Mouse (Mus musculus): Measurements from ENCODE around the gene Tigit. TPM values are rescaled to one million over a fixed set of nuclear protein-coding genes. Genes with fewer than 3 reads are reported as not detected.

Tigit gene
- polyA plus RNA-seq, 1 experiment from 2014 or later: not detected

DNA sequence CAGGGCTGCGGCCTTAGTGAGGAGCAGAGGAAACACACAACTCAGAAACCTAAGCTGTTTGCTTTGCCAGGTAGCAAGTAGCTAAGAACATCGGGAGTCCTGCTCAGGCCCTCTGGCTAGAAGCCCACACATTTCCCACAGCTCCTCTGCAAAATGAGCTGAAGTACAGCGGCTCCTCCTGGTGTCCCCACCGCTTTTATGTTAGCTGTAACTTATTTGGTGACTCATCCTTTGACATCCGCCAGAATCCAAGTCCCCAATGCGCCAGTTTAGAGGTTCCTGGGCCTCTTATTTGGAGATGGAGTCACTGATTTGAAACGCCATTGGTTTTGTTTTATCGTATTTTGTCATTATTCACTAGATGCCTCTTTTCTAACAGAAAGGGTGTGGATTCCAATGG lies 36.6 kb upstream of the Tigit start:
- ATAC-seq (ENCODE audit: low FRiP score) (no peak), DNase-seq (ENCODE audit: low spot score) (no peak)
- 87% methylated on average over 8 of the region's 8 CpGs for WGBS

DNA sequence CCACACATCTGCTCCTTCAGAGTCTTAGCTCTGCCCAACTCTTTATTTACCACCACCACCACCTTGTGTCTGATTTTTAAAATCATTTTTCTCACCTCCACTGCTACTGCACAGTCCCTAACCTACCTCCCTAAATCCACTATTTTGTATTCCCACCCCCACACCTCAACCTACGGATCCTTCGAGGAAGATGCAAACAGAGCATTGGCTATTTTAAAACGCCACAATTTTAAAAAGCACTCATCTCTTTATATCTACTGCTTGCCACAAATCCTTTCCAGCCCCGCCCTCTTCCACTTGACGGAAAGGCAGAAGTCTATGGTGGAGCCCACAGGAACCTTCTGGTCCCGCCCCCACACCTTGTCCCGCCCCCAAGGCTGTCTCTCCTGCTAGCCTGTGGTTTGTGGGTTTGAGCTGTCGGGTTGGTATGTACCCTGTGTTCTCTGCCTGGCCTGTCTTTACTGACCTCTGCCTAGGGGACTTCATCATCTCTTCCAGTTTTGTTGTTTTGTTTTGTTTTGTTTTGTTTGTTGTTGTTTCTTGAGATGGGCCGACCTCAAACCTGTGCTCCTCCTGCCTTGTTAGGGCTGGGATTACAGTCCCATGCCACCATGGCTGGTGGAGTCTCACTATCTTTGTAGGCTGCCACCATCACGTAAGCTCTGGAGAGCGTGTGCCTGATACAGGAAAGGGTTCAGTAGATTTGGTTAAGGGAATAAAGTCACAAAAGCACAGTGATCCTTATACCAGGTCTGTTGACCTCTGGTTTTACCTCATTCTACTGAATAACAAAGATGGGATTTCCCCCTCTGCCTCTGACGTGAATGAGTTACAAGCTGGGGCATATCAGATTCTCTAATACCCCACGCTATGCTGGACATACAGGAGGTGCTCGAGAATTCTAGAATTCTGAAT lies 35.0 kb upstream of the Tigit start:
- H3K9me3 ChIP-seq (ENCODE audit: control insufficient read depth, low read length): no peaks in the 10 kb centered on the region
- DNase-seq (ENCODE audit: low spot score): no peak
- H3K4me3 ChIP-seq (replicated peaks; ENCODE audit: low read length): no peak overlapping the region
- no peak for ATAC-seq (ENCODE audit: low FRiP score)
- H3K27me3 ChIP-seq (ENCODE audit: control insufficient read depth, insufficient read depth, low read length): no peaks in the 10 kb centered on the region
- no peaks in the 10 kb centered on the region for H3K36me3 ChIP-seq (replicated peaks; ENCODE audit: control insufficient read depth, insufficient read depth)
- H3K4me1 ChIP-seq (replicated peaks; ENCODE audit: control insufficient read depth, insufficient read depth, low read length): no peaks in the 10 kb centered on the region
- no peak overlapping the region for H3K4me2 ChIP-seq (replicated peaks)
- 87% methylated on average over 14 of the region's 14 CpGs for WGBS
- no peak overlapping the region for H3K27ac ChIP-seq
- H3K9ac ChIP-seq: no peak overlapping the region

More for the DNA sequence above, 36.6 kb upstream of the Tigit start:
- Histone ChIP-seq H3K4me3 (replicated peaks; ENCODE audit: low read length) (no peak overlapping the region), H3K27me3 (ENCODE audit: control insufficient read depth, insufficient read depth, low read length) (no peaks in the 10 kb centered on the region), H3K27ac (no peak overlapping the region), H3K9ac (no peak overlapping the region), H3K4me1 (replicated peaks; ENCODE audit: control insufficient read depth, insufficient read depth, low read length) (no peaks in the 10 kb centered on the region), H3K36me3 (replicated peaks; ENCODE audit: control insufficient read depth, insufficient read depth) (no peaks in the 10 kb centered on the region), H3K4me2 (replicated peaks) (no peak overlapping the region), H3K9me3 (ENCODE audit: control insufficient read depth, low read length) (no peaks in the 10 kb centered on the region)

DNA sequence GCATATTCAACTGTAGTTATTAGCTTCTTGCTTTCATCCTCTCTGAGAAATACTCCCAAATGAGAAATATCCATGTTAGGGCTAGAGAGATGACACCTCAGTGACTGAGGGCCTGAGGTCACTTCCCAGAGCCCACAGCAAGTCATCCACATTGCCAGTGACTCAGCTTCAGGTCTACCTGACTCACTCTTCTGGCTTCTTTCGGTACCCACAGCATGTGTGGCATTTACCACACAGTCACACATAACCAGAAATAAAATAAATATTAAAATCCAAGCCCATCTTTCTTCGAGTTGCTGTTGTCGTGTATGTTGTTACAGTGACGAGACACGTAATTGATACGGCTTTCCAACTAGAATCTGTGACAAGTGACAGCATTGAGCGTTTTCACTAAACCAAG lies 33.8 kb upstream of the Tigit start:
- WGBS: 93% methylated on average over 7 of the region's 7 CpGs
- Histone ChIP-seq H3K27me3 (ENCODE audit: control insufficient read depth, insufficient read depth, low read length) (no peaks in the 10 kb centered on the region), H3K36me3 (replicated peaks; ENCODE audit: control insufficient read depth, insufficient read depth) (no peaks in the 10 kb centered on the region), H3K4me2 (replicated peaks) (no peak overlapping the region), H3K27ac (no peak overlapping the region), H3K9ac (no peak overlapping the region), H3K4me1 (replicated peaks; ENCODE audit: control insufficient read depth, insufficient read depth, low read length) (no peaks in the 10 kb centered on the region), H3K9me3 (ENCODE audit: control insufficient read depth, low read length) (no peaks in the 10 kb centered on the region), H3K4me3 (replicated peaks; ENCODE audit: low read length) (no peak overlapping the region)
- ATAC-seq (ENCODE audit: low FRiP score) (no peak), DNase-seq (ENCODE audit: low spot score) (no peak)

DNA sequence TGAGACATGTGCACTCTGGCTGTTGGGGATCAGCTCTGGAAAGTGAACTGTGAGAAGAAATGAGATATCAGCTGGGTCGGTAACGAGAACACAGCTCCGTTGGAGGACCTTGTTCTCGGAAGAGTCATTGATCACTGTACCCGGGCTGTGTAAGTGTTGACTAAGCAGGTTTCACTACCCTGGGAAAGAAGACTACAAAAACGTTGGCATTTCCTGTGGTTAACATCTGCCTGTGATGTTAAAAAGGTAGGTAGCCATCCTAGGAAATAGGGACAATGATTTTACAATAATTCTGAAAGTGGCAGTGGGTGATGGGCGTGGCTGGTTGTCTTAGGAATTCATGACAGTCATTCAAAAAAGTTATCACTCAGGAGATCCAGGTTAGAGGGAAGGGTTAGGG lies 31.9 kb upstream of the Tigit start:
- H3K4me3 ChIP-seq (replicated peaks; ENCODE audit: low read length): no peak overlapping the region
- H3K9me3 ChIP-seq (ENCODE audit: control insufficient read depth, low read length): no peaks in the 10 kb centered on the region
- WGBS: 86% methylated on average over 7 of the region's 7 CpGs
- DNase-seq (ENCODE audit: low spot score) (no peak), ATAC-seq (ENCODE audit: low FRiP score) (no peak)
- H3K27ac ChIP-seq: no peak overlapping the region
- no peak overlapping the region for H3K9ac ChIP-seq
- no peaks in the 10 kb centered on the region for H3K4me1 ChIP-seq (replicated peaks; ENCODE audit: control insufficient read depth, insufficient read depth, low read length)
- no peak overlapping the region for H3K4me2 ChIP-seq (replicated peaks)
- H3K27me3 ChIP-seq (ENCODE audit: control insufficient read depth, insufficient read depth, low read length): no peaks in the 10 kb centered on the region
- H3K36me3 ChIP-seq (replicated peaks; ENCODE audit: control insufficient read depth, insufficient read depth): no peaks in the 10 kb centered on the region

DNA sequence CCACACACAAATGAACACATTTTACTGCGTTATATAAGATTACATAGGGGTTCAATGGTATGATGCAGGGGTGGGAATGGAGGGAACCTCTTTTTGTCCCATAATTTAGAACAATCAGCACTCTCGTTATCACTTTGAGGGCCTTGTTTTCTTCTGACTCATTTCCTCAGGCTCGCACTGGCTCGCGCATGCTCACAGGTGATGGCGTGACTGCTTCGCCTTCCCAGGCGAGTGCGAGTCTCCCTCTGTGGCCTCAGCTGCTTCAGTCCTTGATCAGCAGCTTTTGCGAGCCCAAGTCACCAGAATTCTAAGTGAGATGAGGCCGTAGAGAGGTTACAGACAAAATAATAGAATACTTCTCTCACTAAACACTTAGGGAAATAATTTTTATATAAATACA lies 30.2 kb upstream of the Tigit start:
- Histone ChIP-seq H3K9ac (no peak overlapping the region), H3K4me3 (replicated peaks; ENCODE audit: low read length) (no peak overlapping the region), H3K27me3 (ENCODE audit: control insufficient read depth, insufficient read depth, low read length) (no peaks in the 10 kb centered on the region), H3K4me2 (replicated peaks) (no peak overlapping the region), H3K4me1 (replicated peaks; ENCODE audit: control insufficient read depth, insufficient read depth, low read length) (no peaks in the 10 kb centered on the region), H3K9me3 (ENCODE audit: control insufficient read depth, low read length) (no peaks in the 10 kb centered on the region), H3K27ac (no peak overlapping the region), H3K36me3 (replicated peaks; ENCODE audit: control insufficient read depth, insufficient read depth) (no peaks in the 10 kb centered on the region)
- ATAC-seq (ENCODE audit: low FRiP score) (no peak), DNase-seq (ENCODE audit: low spot score) (no peak)
- 95% methylated on average over 11 of the region's 11 CpGs for WGBS

DNA sequence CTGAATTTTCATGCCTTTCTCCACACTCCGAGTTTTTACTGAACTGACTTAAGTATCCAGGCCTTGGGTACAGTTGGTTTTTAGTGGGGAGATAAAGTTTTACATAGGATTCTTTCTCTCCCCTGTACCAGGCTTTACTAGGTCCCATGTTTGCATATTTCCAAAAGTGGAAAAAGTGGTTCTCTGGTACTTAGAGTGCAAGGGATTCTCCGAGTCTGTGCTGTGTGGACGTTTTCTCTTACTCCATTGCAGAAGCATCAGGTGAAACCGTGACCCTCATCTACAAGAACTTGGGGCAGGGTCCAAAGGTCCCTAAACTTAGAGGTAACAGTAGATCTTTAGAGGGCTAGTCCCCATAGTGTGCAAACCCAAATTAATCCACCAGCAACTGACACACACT lies 28.7 kb upstream of the Tigit start:
- ATAC-seq (ENCODE audit: low FRiP score) (no peak), DNase-seq (ENCODE audit: low spot score) (no peak)
- H3K4me1 ChIP-seq (replicated peaks; ENCODE audit: control insufficient read depth, insufficient read depth, low read length): no peaks in the 10 kb centered on the region
- H3K9me3 ChIP-seq (ENCODE audit: control insufficient read depth, low read length): no peaks in the 10 kb centered on the region
- H3K4me3 ChIP-seq (replicated peaks; ENCODE audit: low read length): no peak overlapping the region
- no peaks in the 10 kb centered on the region for H3K36me3 ChIP-seq (replicated peaks; ENCODE audit: control insufficient read depth, insufficient read depth)
- H3K27ac ChIP-seq: no peak overlapping the region
- no peak overlapping the region for H3K4me2 ChIP-seq (replicated peaks)
- WGBS: 92% methylated on average over 4 of the region's 4 CpGs
- H3K27me3 ChIP-seq (ENCODE audit: control insufficient read depth, insufficient read depth, low read length): no peaks in the 10 kb centered on the region
- no peak overlapping the region for H3K9ac ChIP-seq

DNA sequence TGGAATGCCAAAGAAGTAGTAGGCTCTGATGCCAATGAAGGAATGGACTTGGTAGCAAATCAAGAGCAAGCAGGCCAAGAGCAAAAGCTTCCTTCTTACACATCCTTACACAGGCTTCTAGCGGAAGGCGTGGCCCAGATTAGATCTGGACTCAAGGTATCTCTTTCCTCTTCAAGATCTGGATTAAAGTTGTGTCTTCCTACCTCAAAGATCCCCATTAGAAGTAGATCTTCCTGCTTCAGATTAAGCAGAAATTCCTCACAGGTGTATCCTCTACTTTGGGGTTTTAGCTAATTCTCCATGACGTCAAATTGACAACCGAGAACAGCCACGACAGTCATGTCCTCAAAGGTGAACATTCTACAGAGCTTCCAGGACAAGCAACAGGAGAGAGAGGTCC lies 27.8 kb upstream of the Tigit start:
- Histone ChIP-seq H3K36me3 (replicated peaks; ENCODE audit: control insufficient read depth, insufficient read depth) (no peaks in the 10 kb centered on the region), H3K9me3 (ENCODE audit: control insufficient read depth, low read length) (no peaks in the 10 kb centered on the region), H3K4me1 (replicated peaks; ENCODE audit: control insufficient read depth, insufficient read depth, low read length) (no peaks in the 10 kb centered on the region), H3K9ac (no peak overlapping the region), H3K27me3 (ENCODE audit: control insufficient read depth, insufficient read depth, low read length) (no peaks in the 10 kb centered on the region), H3K4me2 (replicated peaks) (no peak overlapping the region), H3K4me3 (replicated peaks; ENCODE audit: low read length) (no peak overlapping the region), H3K27ac (no peak overlapping the region)
- no peak for DNase-seq (ENCODE audit: low spot score)
- no peak for ATAC-seq (ENCODE audit: low FRiP score)
- WGBS: 97% methylated on average over 5 of the region's 5 CpGs

DNA sequence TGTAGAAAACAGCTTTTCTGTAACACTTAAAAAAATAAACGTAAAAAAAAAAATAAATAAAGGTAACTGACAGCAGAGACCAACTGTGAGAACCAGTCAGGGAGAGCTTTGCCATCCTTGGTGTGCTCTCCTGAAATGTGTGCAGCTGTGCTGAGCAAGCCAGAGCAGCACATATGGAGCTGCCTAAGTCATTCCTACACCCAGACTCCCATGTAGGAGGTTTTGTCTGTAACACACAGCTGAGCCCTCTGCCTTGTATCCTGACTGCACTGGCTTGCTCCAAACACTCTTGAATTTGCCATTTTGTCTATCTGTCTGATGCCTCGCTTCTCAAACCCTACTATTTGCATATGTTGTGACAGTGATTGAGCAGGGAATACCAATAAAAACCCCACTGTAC lies 27.0 kb upstream of the Tigit start:
- H3K36me3 ChIP-seq (replicated peaks; ENCODE audit: control insufficient read depth, insufficient read depth): no peaks in the 10 kb centered on the region
- ATAC-seq (ENCODE audit: low FRiP score) (no peak), DNase-seq (ENCODE audit: low spot score) (no peak)
- no peak overlapping the region for H3K4me2 ChIP-seq (replicated peaks)
- no peaks in the 10 kb centered on the region for H3K4me1 ChIP-seq (replicated peaks; ENCODE audit: control insufficient read depth, insufficient read depth, low read length)
- no peak overlapping the region for H3K9ac ChIP-seq
- WGBS: 91% methylated on average over 2 of the region's 2 CpGs
- H3K27ac ChIP-seq: no peak overlapping the region
- H3K9me3 ChIP-seq (ENCODE audit: control insufficient read depth, low read length): no peaks in the 10 kb centered on the region
- H3K4me3 ChIP-seq (replicated peaks; ENCODE audit: low read length): no peak overlapping the region
- no peaks in the 10 kb centered on the region for H3K27me3 ChIP-seq (ENCODE audit: control insufficient read depth, insufficient read depth, low read length)

DNA sequence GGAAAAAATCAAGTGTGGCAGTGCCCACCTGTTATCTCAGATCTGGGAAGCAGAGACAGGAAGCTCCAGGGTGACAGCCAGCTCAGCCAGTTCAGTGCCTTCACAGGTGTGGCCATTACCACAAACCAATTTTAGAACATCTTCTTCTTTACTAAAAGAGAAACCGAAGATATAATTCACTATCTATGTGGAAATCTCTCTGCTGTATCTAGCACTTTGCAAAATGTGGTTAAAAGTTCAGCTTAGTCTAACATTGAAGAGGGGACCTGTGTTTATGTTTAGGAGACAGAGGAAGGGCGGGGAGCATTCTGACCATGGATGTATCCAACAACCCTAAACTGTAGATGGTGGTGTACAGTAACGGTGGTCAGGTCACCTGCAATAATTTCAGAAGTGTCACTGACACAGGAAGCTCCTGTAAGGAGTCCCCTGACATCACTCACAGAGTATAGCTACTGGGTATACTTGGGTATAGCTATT lies 26.3 kb upstream of the Tigit start:
- H3K27me3 ChIP-seq (ENCODE audit: control insufficient read depth, insufficient read depth, low read length): no peaks in the 10 kb centered on the region
- no peak overlapping the region for H3K27ac ChIP-seq
- no peaks in the 10 kb centered on the region for H3K36me3 ChIP-seq (replicated peaks; ENCODE audit: control insufficient read depth, insufficient read depth)
- no peak overlapping the region for H3K9ac ChIP-seq
- ATAC-seq (ENCODE audit: low FRiP score) (no peak), DNase-seq (ENCODE audit: low spot score) (no peak)
- no peaks in the 10 kb centered on the region for H3K4me1 ChIP-seq (replicated peaks; ENCODE audit: control insufficient read depth, insufficient read depth, low read length)
- H3K4me3 ChIP-seq (replicated peaks; ENCODE audit: low read length): no peak overlapping the region
- H3K9me3 ChIP-seq (ENCODE audit: control insufficient read depth, low read length): no peaks in the 10 kb centered on the region
- no peak overlapping the region for H3K4me2 ChIP-seq (replicated peaks)
- 94% methylated on average over 3 of the region's 3 CpGs for WGBS
